Mouse (Mus musculus) right cerebral cortex, postnatal 4 days (tissue): ENCODE results near the gene Apol9a.
A peak's percentile ranks its signal among the peaks of the same experiment; 100 is the strongest.
"Not testable (repeated sequence)": the region's sequence is repeated elsewhere in the genome, so short reads cannot be mapped to it uniquely, and the experiment has no call there.

Experiments
- DNase-seq: peaks from one replicate; pipeline ENCODE4 v3.0.0-alpha.2; 2022

Gene Apol9a

GRCm38 (mm10) chr15:77411035-77411434, at the start of gene Apol9a:
TSS of gene Apol9a (minus strand) at chr15:77411135.
- DNase-seq: not testable (repeated sequence)

- DNase-seq: not testable (repeated sequence)
Measured at GRCm38 (mm10) chr15:77449927-77450326, 39.0 kb upstream of the Apol9a start.

GRCm38 (mm10) chr15:77447392-77447791, 36.5 kb upstream of the Apol9a start, which contains the start of gene Apol7b:
TSS of gene Apol7b (minus strand) at chr15:77447492.
- DNase-seq: not testable (repeated sequence)

- not testable (repeated sequence) for DNase-seq
Measured at GRCm38 (mm10) chr15:77445668-77446067, 34.7 kb upstream of the Apol9a start.

GRCm38 (mm10) chr15:77444746-77445145, 33.8 kb upstream of the Apol9a start:
- peak; percentile 39 for DNase-seq

GRCm38 (mm10) chr15:77428690-77429448, 17.9 kb upstream of the Apol9a start:
- DNase-seq: not testable (repeated sequence)

- not testable (repeated sequence) for DNase-seq
Measured at GRCm38 (mm10) chr15:77422925-77423324, 12.0 kb upstream of the Apol9a start.

- DNase-seq: not testable (repeated sequence)
Measured at GRCm38 (mm10) chr15:77419657-77420056, 8.7 kb upstream of the Apol9a start.

GRCm38 (mm10) chr15:77416655-77417333, 5.9 kb upstream of the Apol9a start:
- DNase-seq: not testable (repeated sequence)

- DNase-seq: not testable (repeated sequence)
Measured at GRCm38 (mm10) chr15:77415653-77416052, 4.7 kb upstream of the Apol9a start.

- DNase-seq: not testable (repeated sequence)
Measured at GRCm38 (mm10) chr15:77412695-77413094, 1.8 kb upstream of the Apol9a start.

GRCm38 (mm10) chr15:77406370-77406769, 4.6 kb downstream of the Apol9a start:
- DNase-seq: not testable (repeated sequence)

- DNase-seq: not testable (repeated sequence)
Measured at GRCm38 (mm10) chr15:77399027-77399426, 11.9 kb downstream of the Apol9a start, which contains the start of gene Apol7a. TSS of gene Apol7a (minus strand) at chr15:77399110.

- DNase-seq: not testable (repeated sequence)
Measured at GRCm38 (mm10) chr15:77397450-77398132, 13.3 kb downstream of the Apol9a start.

- not testable (repeated sequence) for DNase-seq
Measured at GRCm38 (mm10) chr15:77393832-77394231, 17.1 kb downstream of the Apol9a start.

GRCm38 (mm10) chr15:77387462-77387861, 23.5 kb downstream of the Apol9a start:
- DNase-seq: no peak

GRCm38 (mm10) chr15:77384340-77385030, 26.4 kb downstream of the Apol9a start:
- no peak for DNase-seq

GRCm38 (mm10) chr15:77382880-77383279, 28.1 kb downstream of the Apol9a start:
- DNase-seq: no peak

GRCm38 (mm10) chr15:77382271-77382850, 28.6 kb downstream of the Apol9a start:
- no peak for DNase-seq

GRCm38 (mm10) chr15:77381481-77381880, 29.5 kb downstream of the Apol9a start:
- DNase-seq: no peak

GRCm38 (mm10) chr15:77379921-77380320, 31.0 kb downstream of the Apol9a start:
- no peak for DNase-seq

- no peak for DNase-seq
Measured at GRCm38 (mm10) chr15:77377419-77377818, 33.5 kb downstream of the Apol9a start.
